Mouse (Mus musculus): ENCODE results near the gene Spon2. TPM values are rescaled to one million over a fixed set of nuclear protein-coding genes. Genes with fewer than 3 reads are reported as not detected.

The Spon2 gene
- polyA plus RNA-seq, 1 experiment from 2014 or later, result 21.7 TPM

GRCm38 (mm10) chr5:33210515-33210914 lies 7.7 kb downstream of the Spon2 start:
- Histone ChIP-seq H3K4me3 (ENCODE audit: low read depth, low read length) (no peak overlapping the region), H3K9me3 (ENCODE audit: control insufficient read depth, low read length) (no peaks in the 10 kb centered on the region), H3K4me1 (ENCODE audit: control insufficient read depth, insufficient read depth, low read length) (no peaks in the 10 kb centered on the region), H3K9ac (ENCODE audit: low read depth, low read length) (no peak overlapping the region), H3K27ac (replicated peaks; ENCODE audit: low read depth, low read length) (no peak overlapping the region), H3K36me3 (ENCODE audit: control insufficient read depth, insufficient read depth, low read length) (no peaks in the 10 kb centered on the region), H3K4me2 (ENCODE audit: low read depth, low read length) (no peak overlapping the region), H3K27me3 (replicated peaks; ENCODE audit: control insufficient read depth, insufficient read depth, low read length) (no peaks in the 10 kb centered on the region)
- DNase-seq (ENCODE audit: low spot score) (no peak), ATAC-seq (ENCODE audit: low read depth) (no peak)
- 93% methylated on average over 3 of the region's 3 CpGs for WGBS

GRCm38 (mm10) chr5:33208533-33209245 lies 9.6 kb downstream of the Spon2 start:
- H3K4me3 ChIP-seq (ENCODE audit: low read depth, low read length), result no peak overlapping the region
- no peaks in the 10 kb centered on the region for H3K27me3 ChIP-seq (replicated peaks; ENCODE audit: control insufficient read depth, insufficient read depth, low read length)
- H3K9ac ChIP-seq (ENCODE audit: low read depth, low read length), result no peak overlapping the region
- DNase-seq (ENCODE audit: low spot score), result no peak
- 69% methylated on average over 14 of the region's 14 CpGs for WGBS
- H3K4me2 ChIP-seq (ENCODE audit: low read depth, low read length), result no peak overlapping the region
- no peak for ATAC-seq (ENCODE audit: low read depth)
- no peaks in the 10 kb centered on the region for H3K9me3 ChIP-seq (ENCODE audit: control insufficient read depth, low read length)
- H3K4me1 ChIP-seq (ENCODE audit: control insufficient read depth, insufficient read depth, low read length), result no peaks in the 10 kb centered on the region
- no peaks in the 10 kb centered on the region for H3K36me3 ChIP-seq (ENCODE audit: control insufficient read depth, insufficient read depth, low read length)
- no peak overlapping the region for H3K27ac ChIP-seq (replicated peaks; ENCODE audit: low read depth, low read length)

- Histone ChIP-seq H3K4me2 (ENCODE audit: low read depth, low read length) (no peak overlapping the region), H3K9me3 (ENCODE audit: control insufficient read depth, low read length) (no peaks in the 10 kb centered on the region), H3K4me3 (ENCODE audit: low read depth, low read length) (no peak overlapping the region), H3K4me1 (ENCODE audit: control insufficient read depth, insufficient read depth, low read length) (no peaks in the 10 kb centered on the region), H3K36me3 (ENCODE audit: control insufficient read depth, insufficient read depth, low read length) (no peaks in the 10 kb centered on the region), H3K27ac (replicated peaks; ENCODE audit: low read depth, low read length) (no peak overlapping the region), H3K9ac (ENCODE audit: low read depth, low read length) (no peak overlapping the region), H3K27me3 (replicated peaks; ENCODE audit: control insufficient read depth, insufficient read depth, low read length) (no peaks in the 10 kb centered on the region)
- DNase-seq (ENCODE audit: low spot score) (no peak), ATAC-seq (ENCODE audit: low read depth) (no peak)
- WGBS, result 51% methylated on average over 9 of the region's 9 CpGs
Measured at GRCm38 (mm10) chr5:33207136-33207535, 11.1 kb downstream of the Spon2 start.

GRCm38 (mm10) chr5:33206328-33206727 lies 11.9 kb downstream of the Spon2 start:
- no peak overlapping the region for H3K9ac ChIP-seq (ENCODE audit: low read depth, low read length)
- H3K4me2 ChIP-seq (ENCODE audit: low read depth, low read length), result no peak overlapping the region
- no peak overlapping the region for H3K27ac ChIP-seq (replicated peaks; ENCODE audit: low read depth, low read length)
- no peaks in the 10 kb centered on the region for H3K4me1 ChIP-seq (ENCODE audit: control insufficient read depth, insufficient read depth, low read length)
- H3K36me3 ChIP-seq (ENCODE audit: control insufficient read depth, insufficient read depth, low read length), result no peaks in the 10 kb centered on the region
- H3K9me3 ChIP-seq (ENCODE audit: control insufficient read depth, low read length), result no peaks in the 10 kb centered on the region
- DNase-seq (ENCODE audit: low spot score) (no peak), ATAC-seq (ENCODE audit: low read depth) (no peak)
- H3K4me3 ChIP-seq (ENCODE audit: low read depth, low read length), result no peak overlapping the region
- no peaks in the 10 kb centered on the region for H3K27me3 ChIP-seq (replicated peaks; ENCODE audit: control insufficient read depth, insufficient read depth, low read length)
- 85% methylated on average over 7 of the region's 7 CpGs for WGBS

GRCm38 (mm10) chr5:33204284-33204683 lies 14.0 kb downstream of the Spon2 start:
- WGBS, result 67% methylated on average over 7 of the region's 7 CpGs
- H3K9ac ChIP-seq (ENCODE audit: low read depth, low read length), result no peak overlapping the region
- no peaks in the 10 kb centered on the region for H3K9me3 ChIP-seq (ENCODE audit: control insufficient read depth, low read length)
- H3K4me1 ChIP-seq (ENCODE audit: control insufficient read depth, insufficient read depth, low read length), result no peaks in the 10 kb centered on the region
- H3K4me3 ChIP-seq (ENCODE audit: low read depth, low read length), result no peak overlapping the region
- no peaks in the 10 kb centered on the region for H3K36me3 ChIP-seq (ENCODE audit: control insufficient read depth, insufficient read depth, low read length)
- no peak for ATAC-seq (ENCODE audit: low read depth)
- no peak overlapping the region for H3K27ac ChIP-seq (replicated peaks; ENCODE audit: low read depth, low read length)
- H3K4me2 ChIP-seq (ENCODE audit: low read depth, low read length), result no peak overlapping the region
- no peaks in the 10 kb centered on the region for H3K27me3 ChIP-seq (replicated peaks; ENCODE audit: control insufficient read depth, insufficient read depth, low read length)
- DNase-seq (ENCODE audit: low spot score), result no peak

- H3K9ac ChIP-seq (ENCODE audit: low read depth, low read length), result 0 out of 2 replicates have a peak overlapping the region, but pooled peaks have one; percentile 14
- no peaks in the 10 kb centered on the region for H3K9me3 ChIP-seq (ENCODE audit: control insufficient read depth, low read length)
- peak; percentile 89 for ATAC-seq (ENCODE audit: low read depth)
- peak overlapping the region; percentile 13; the same call in 1 of the 2 replicates for H3K4me3 ChIP-seq (ENCODE audit: low read depth, low read length)
- no peaks in the 10 kb centered on the region for H3K36me3 ChIP-seq (ENCODE audit: control insufficient read depth, insufficient read depth, low read length)
- DNase-seq (ENCODE audit: low spot score), result peak; percentile 90
- WGBS, result 8% methylated on average over 9 of the region's 9 CpGs
- peak overlapping the region; percentile 46 for H3K4me2 ChIP-seq (ENCODE audit: low read depth, low read length)
- H3K27ac ChIP-seq (replicated peaks; ENCODE audit: low read depth, low read length), result no peak overlapping the region
- H3K27me3 ChIP-seq (replicated peaks; ENCODE audit: control insufficient read depth, insufficient read depth, low read length), result no peaks in the 10 kb centered on the region
- H3K4me1 ChIP-seq (ENCODE audit: control insufficient read depth, insufficient read depth, low read length), result no peaks in the 10 kb centered on the region
Measured at GRCm38 (mm10) chr5:33203691-33204242, 14.5 kb downstream of the Spon2 start.

GRCm38 (mm10) chr5:33203171-33203565 lies 15.1 kb downstream of the Spon2 start:
- Histone ChIP-seq H3K9me3 (ENCODE audit: control insufficient read depth, low read length) (no peaks in the 10 kb centered on the region), H3K4me2 (ENCODE audit: low read depth, low read length) (no peak overlapping the region), H3K4me1 (ENCODE audit: control insufficient read depth, insufficient read depth, low read length) (no peaks in the 10 kb centered on the region), H3K27ac (replicated peaks; ENCODE audit: low read depth, low read length) (no peak overlapping the region), H3K4me3 (ENCODE audit: low read depth, low read length) (no peak overlapping the region), H3K36me3 (ENCODE audit: control insufficient read depth, insufficient read depth, low read length) (no peaks in the 10 kb centered on the region), H3K9ac (ENCODE audit: low read depth, low read length) (no peak overlapping the region), H3K27me3 (replicated peaks; ENCODE audit: control insufficient read depth, insufficient read depth, low read length) (no peaks in the 10 kb centered on the region)
- ATAC-seq (ENCODE audit: low read depth) (no peak), DNase-seq (ENCODE audit: low spot score) (no peak)
- 81% methylated on average over 6 of the region's 6 CpGs for WGBS

- 88% methylated on average over 13 of the region's 13 CpGs for WGBS
- DNase-seq (ENCODE audit: low spot score) (no peak), ATAC-seq (ENCODE audit: low read depth) (no peak)
- Histone ChIP-seq H3K27me3 (replicated peaks; ENCODE audit: control insufficient read depth, insufficient read depth, low read length) (no peaks in the 10 kb centered on the region), H3K4me2 (ENCODE audit: low read depth, low read length) (no peak overlapping the region), H3K36me3 (ENCODE audit: control insufficient read depth, insufficient read depth, low read length) (no peaks in the 10 kb centered on the region), H3K9ac (ENCODE audit: low read depth, low read length) (no peak overlapping the region), H3K4me3 (ENCODE audit: low read depth, low read length) (no peak overlapping the region), H3K27ac (replicated peaks; ENCODE audit: low read depth, low read length) (no peak overlapping the region), H3K4me1 (ENCODE audit: control insufficient read depth, insufficient read depth, low read length) (no peaks in the 10 kb centered on the region), H3K9me3 (ENCODE audit: control insufficient read depth, low read length) (no peaks in the 10 kb centered on the region)
Measured at GRCm38 (mm10) chr5:33202516-33203170, 15.6 kb downstream of the Spon2 start.
